Mouse (Mus musculus) mesoderm, embryonic 11.5 days (tissue): ENCODE results near the gene Otof.

Source experiments
- DNase-seq: peaks from one replicate; pipeline ENCODE4 v3.0.0-alpha.2; 2012; ENCODE audit warnings: low read depth, low spot score

Otof gene

GRCm38 (mm10) chr5:30341601-30342365, 119.9 kb downstream of the Otof start:
- DNase-seq: no peak

- DNase-seq: no peak
Observed at GRCm38 (mm10) chr5:30340815-30341214, 120.9 kb downstream of the Otof start.
